Mouse (Mus musculus): ENCODE measurements around the gene Adrm1. TPM values are rescaled to one million over a fixed set of nuclear protein-coding genes. Genes with fewer than 3 reads are reported as not detected.
"Not testable (repeated sequence)": the region's sequence is repeated elsewhere in the genome, so short reads cannot be mapped to it uniquely, and the experiment has no call there.

Gene Adrm1
- polyA plus RNA-seq, 1 experiment = 72.6 TPM

DNA sequence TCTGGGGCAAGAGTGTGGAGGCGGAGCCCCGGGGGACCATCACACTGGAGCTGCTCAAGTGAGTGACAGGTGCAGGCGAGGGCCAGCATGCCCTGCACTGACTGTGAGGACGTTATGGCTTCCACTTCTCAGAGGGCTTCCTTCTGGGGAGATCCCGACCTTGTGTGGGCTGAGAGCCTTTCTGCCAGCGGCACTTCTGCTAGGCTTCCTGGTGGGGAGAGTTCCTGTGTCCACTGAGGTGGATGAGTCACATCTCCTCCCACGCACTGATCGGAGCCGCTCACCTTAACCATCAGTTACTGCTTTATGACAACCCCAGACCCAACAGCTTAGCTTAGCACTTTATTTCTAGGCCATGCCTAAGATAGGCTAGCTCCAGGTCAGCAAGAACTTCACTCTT, 22.7 kb upstream of the Adrm1 start:
- no peak overlapping the region for H3K4me3 ChIP-seq (replicated peaks)
- H3K36me3 ChIP-seq (ENCODE audit: control insufficient read depth) = peaks cover 69% of the 10 kb centered on the region
- no peaks in the 10 kb centered on the region for H3K9me3 ChIP-seq (ENCODE audit: control insufficient read depth, low read length)
- no peaks in the 10 kb centered on the region for H3K27me3 ChIP-seq (ENCODE audit: control insufficient read depth)
- TF ChIP-seq GATA1 (IDR thresholded peaks at IDR 0.05; ENCODE audit: low read length) = no peak
- TF ChIP-seq TAL1 (IDR thresholded peaks at IDR 0.05; ENCODE audit: low read length) = no peak
- H3K4me1 ChIP-seq (ENCODE audit: control insufficient read depth) = no peaks in the 10 kb centered on the region

- no peak overlapping the region for H3K4me3 ChIP-seq (replicated peaks)
- no peak for TF ChIP-seq TAL1 (IDR thresholded peaks at IDR 0.05; ENCODE audit: low read length)
- no peak for TF ChIP-seq GATA1 (IDR thresholded peaks at IDR 0.05; ENCODE audit: low read length)
- no peaks in the 10 kb centered on the region for H3K9me3 ChIP-seq (ENCODE audit: control insufficient read depth, low read length)
- peaks cover 73% of the 10 kb centered on the region for H3K36me3 ChIP-seq (ENCODE audit: control insufficient read depth)
- no peaks in the 10 kb centered on the region for H3K4me1 ChIP-seq (ENCODE audit: control insufficient read depth)
- no peaks in the 10 kb centered on the region for H3K27me3 ChIP-seq (ENCODE audit: control insufficient read depth)
Measured at GRCm38 (mm10) chr2:180154796-180155195, 16.5 kb upstream of the Adrm1 start.

- no peaks in the 10 kb centered on the region for H3K4me1 ChIP-seq (ENCODE audit: control insufficient read depth)
- no peak for TF ChIP-seq TAL1 (IDR thresholded peaks at IDR 0.05; ENCODE audit: low read length)
- TF ChIP-seq GATA1 (IDR thresholded peaks at IDR 0.05; ENCODE audit: low read length) = no peak
- no peaks in the 10 kb centered on the region for H3K27me3 ChIP-seq (ENCODE audit: control insufficient read depth)
- H3K9me3 ChIP-seq (ENCODE audit: control insufficient read depth, low read length) = no peaks in the 10 kb centered on the region
- H3K4me3 ChIP-seq (replicated peaks) = no peak overlapping the region
- H3K36me3 ChIP-seq (ENCODE audit: control insufficient read depth) = peaks cover 69% of the 10 kb centered on the region
Measured at GRCm38 (mm10) chr2:180158627-180159026, 12.7 kb upstream of the Adrm1 start.

DNA sequence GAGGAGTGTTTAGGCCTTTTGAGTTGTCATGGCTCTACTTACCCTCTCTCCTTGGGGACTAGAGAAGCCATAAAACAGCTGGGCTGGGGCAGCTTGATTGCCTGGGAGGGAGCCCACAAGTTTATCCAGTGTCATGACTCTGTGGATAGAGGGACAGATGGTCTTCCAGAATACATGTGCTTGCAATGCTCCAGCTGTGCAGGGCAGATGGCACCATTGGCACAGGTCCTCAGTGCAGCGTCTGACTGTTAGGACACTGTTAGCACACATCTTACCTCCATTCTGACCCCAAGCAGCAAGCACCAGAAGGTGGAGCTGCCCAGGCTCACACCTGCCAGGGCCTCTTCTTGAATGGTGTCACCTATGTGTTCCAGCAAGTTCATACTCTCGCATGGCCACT, 5.4 kb upstream of the Adrm1 start:
- Histone ChIP-seq H3K4me1 (ENCODE audit: control insufficient read depth) (peaks cover 8% of the 10 kb centered on the region), H3K36me3 (ENCODE audit: control insufficient read depth) (peaks cover 24% of the 10 kb centered on the region), H3K4me3 (replicated peaks) (no peak overlapping the region), H3K27me3 (ENCODE audit: control insufficient read depth) (no peaks in the 10 kb centered on the region), H3K9me3 (ENCODE audit: control insufficient read depth, low read length) (no peaks in the 10 kb centered on the region)
- no peak for TF ChIP-seq GATA1 (IDR thresholded peaks at IDR 0.05; ENCODE audit: low read length)
- no peak for TF ChIP-seq TAL1 (IDR thresholded peaks at IDR 0.05; ENCODE audit: low read length)

- H3K27me3 ChIP-seq (ENCODE audit: control insufficient read depth) = no peaks in the 10 kb centered on the region
- no peaks in the 10 kb centered on the region for H3K9me3 ChIP-seq (ENCODE audit: control insufficient read depth, low read length)
- TF ChIP-seq TAL1 (IDR thresholded peaks at IDR 0.05; ENCODE audit: low read length) (no peak), GATA1 (IDR thresholded peaks at IDR 0.05; ENCODE audit: low read length) (no peak)
- H3K4me3 ChIP-seq (replicated peaks) = no peak overlapping the region
- H3K4me1 ChIP-seq (ENCODE audit: control insufficient read depth) = peaks cover 11% of the 10 kb centered on the region
- peaks cover 15% of the 10 kb centered on the region for H3K36me3 ChIP-seq (ENCODE audit: control insufficient read depth)
Measured at GRCm38 (mm10) chr2:180166869-180167268, 4.4 kb upstream of the Adrm1 start.

DNA sequence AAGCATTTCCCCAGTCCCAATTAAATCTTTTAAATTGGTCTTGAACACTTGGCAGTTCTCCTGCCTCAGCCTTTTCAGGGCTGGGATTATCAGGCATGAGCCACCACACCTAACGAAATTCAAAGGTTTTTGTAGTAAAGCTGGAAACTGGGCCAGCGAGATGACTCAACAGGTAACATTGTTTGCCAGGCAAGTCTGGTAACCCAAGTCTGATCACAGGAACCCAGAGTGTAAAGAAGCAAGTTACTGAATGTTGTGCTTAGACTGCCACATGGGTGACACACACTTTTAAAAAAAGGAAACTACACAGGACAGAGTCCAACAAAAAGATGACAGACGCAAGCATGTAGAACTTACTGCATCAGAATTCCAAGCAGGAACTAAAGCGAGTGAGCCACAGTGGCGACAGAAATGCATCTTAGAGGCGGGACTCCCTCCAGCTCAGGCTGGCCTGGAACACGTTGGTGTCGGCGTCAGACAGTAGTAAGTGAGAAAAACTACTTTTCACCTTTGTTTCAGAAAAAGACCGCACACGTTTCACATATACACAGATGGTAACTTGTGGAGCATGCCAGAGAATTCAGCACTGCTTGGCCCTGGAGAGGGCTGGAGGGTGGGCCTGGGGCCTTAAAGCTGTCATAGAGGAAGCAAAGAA, 1.0 kb upstream of the Adrm1 start:
- peak overlapping the region; percentile 86 for H3K4me3 ChIP-seq (replicated peaks)
- H3K4me1 ChIP-seq (ENCODE audit: control insufficient read depth) = peaks cover 33% of the 10 kb centered on the region
- TF ChIP-seq GATA1 (IDR thresholded peaks at IDR 0.05; ENCODE audit: low read length) = no peak
- no peak for TF ChIP-seq TAL1 (IDR thresholded peaks at IDR 0.05; ENCODE audit: low read length)
- peaks cover 29% of the 10 kb centered on the region for H3K36me3 ChIP-seq (ENCODE audit: control insufficient read depth)
- no peaks in the 10 kb centered on the region for H3K9me3 ChIP-seq (ENCODE audit: control insufficient read depth, low read length)
- H3K27me3 ChIP-seq (ENCODE audit: control insufficient read depth) = no peaks in the 10 kb centered on the region

GRCm38 (mm10) chr2:180171522-180172070, 311 bp downstream of the Adrm1 start:
- Histone ChIP-seq H3K4me1 (ENCODE audit: control insufficient read depth) (peaks cover 33% of the 10 kb centered on the region), H3K9me3 (ENCODE audit: control insufficient read depth, low read length) (no peaks in the 10 kb centered on the region), H3K36me3 (ENCODE audit: control insufficient read depth) (peaks cover 42% of the 10 kb centered on the region), H3K4me3 (replicated peaks) (peak overlapping the region; percentile 86), H3K27me3 (ENCODE audit: control insufficient read depth) (no peaks in the 10 kb centered on the region)
- TF ChIP-seq GATA1 (IDR thresholded peaks at IDR 0.05; ENCODE audit: low read length) (no peak), TAL1 (IDR thresholded peaks at IDR 0.05; ENCODE audit: low read length) (no peak)

DNA sequence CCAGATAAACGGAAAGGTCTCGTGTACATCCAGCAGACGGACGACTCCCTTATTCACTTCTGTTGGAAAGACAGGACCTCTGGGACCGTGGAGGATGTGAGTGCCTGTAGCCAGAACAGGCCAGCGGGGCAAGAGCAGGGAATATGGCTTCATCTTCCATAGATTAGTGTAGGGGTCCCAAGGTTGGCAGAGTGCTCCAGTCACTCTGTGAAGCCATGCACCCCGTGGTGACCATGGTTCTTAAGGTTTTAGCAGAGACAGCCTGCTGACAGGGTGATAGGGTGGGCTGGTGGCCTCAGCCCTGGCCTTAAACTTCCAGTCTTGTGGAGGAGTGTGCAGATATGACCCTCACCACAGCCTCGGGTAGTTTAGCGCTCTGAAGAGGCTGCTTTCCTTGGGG, 867 bp downstream of the Adrm1 start:
- H3K36me3 ChIP-seq (ENCODE audit: control insufficient read depth) = peaks cover 48% of the 10 kb centered on the region
- TF ChIP-seq GATA1 (IDR thresholded peaks at IDR 0.05; ENCODE audit: low read length) (no peak), TAL1 (IDR thresholded peaks at IDR 0.05; ENCODE audit: low read length) (no peak)
- peak overlapping the region; percentile 86 for H3K4me3 ChIP-seq (replicated peaks)
- no peaks in the 10 kb centered on the region for H3K27me3 ChIP-seq (ENCODE audit: control insufficient read depth)
- no peaks in the 10 kb centered on the region for H3K9me3 ChIP-seq (ENCODE audit: control insufficient read depth, low read length)
- peaks cover 33% of the 10 kb centered on the region for H3K4me1 ChIP-seq (ENCODE audit: control insufficient read depth)

GRCm38 (mm10) chr2:180173163-180173562, 1.9 kb downstream of the Adrm1 start:
- Histone ChIP-seq H3K36me3 (ENCODE audit: control insufficient read depth) (peaks cover 58% of the 10 kb centered on the region), H3K27me3 (ENCODE audit: control insufficient read depth) (no peaks in the 10 kb centered on the region), H3K4me1 (ENCODE audit: control insufficient read depth) (peaks cover 33% of the 10 kb centered on the region), H3K9me3 (ENCODE audit: control insufficient read depth, low read length) (no peaks in the 10 kb centered on the region), H3K4me3 (replicated peaks) (peak overlapping the region; percentile 86)
- TF ChIP-seq GATA1 (IDR thresholded peaks at IDR 0.05; ENCODE audit: low read length) (no peak), TAL1 (IDR thresholded peaks at IDR 0.05; ENCODE audit: low read length) (no peak)

DNA sequence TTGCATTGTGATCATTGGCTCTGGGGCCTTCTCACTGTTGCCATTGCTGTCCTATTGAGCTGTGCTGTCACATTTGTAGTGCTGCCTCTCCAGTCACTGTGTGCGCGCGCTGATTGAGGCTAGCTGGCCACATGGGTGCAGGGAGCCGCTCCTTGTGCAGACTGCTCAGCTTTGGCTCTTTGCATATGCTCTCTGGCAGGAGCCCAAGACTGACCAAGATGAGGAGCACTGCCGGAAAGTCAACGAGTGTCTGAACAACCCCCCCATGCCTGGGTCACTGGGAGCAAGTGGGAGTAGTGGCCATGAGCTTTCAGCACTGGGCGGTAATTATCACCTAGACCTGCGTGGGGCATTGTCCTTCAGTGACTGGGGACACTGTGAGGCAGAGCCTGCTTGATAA, 2.4 kb downstream of the Adrm1 start:
- Histone ChIP-seq H3K36me3 (ENCODE audit: control insufficient read depth) (peaks cover 63% of the 10 kb centered on the region), H3K4me1 (ENCODE audit: control insufficient read depth) (peaks cover 33% of the 10 kb centered on the region), H3K4me3 (replicated peaks) (peak overlapping the region; percentile 86)
- H3K27me3 ChIP-seq (ENCODE audit: control insufficient read depth); H3K9me3 ChIP-seq (ENCODE audit: control insufficient read depth, low read length): not testable (repeated sequence)

All from erythroblast, embryonic 14.5 days (primary cell).